Mouse (Mus musculus): ENCODE measurements around the gene Jsrp1. TPM values are rescaled to one million over a fixed set of nuclear protein-coding genes. Genes with fewer than 3 reads are reported as not detected.

The Jsrp1 gene
- not detected for total RNA-seq (2023)

GRCm38 (mm10) chr10:80813366-80813765, at the start of gene Jsrp1:
Gene Jsrp1, minus strand, starts transcription at chr10:80813498.

GRCm38 (mm10) chr10:80854913-80855748, 41.8 kb upstream of the Jsrp1 start, which contains the start of the genes Lsm7 and Sppl2b:
Gene Lsm7, minus strand, starts transcription at chr10:80855209.
Gene Sppl2b, plus strand, starts transcription at chr10:80855275.

GRCm38 (mm10) chr10:80843931-80844547, 30.7 kb upstream of the Jsrp1 start, which contains the start of gene Lingo3:
Gene Lingo3, minus strand, starts transcription at chr10:80844039.

GRCm38 (mm10) chr10:80826151-80827062, 13.1 kb upstream of the Jsrp1 start, which contains the start of gene Oaz1:
Gene Oaz1, plus strand, starts transcription at chr10:80826656.

GRCm38 (mm10) chr10:80804916-80805315, 8.4 kb downstream of the Jsrp1 start, which contains the start of gene Amh:
Gene Amh, plus strand, starts transcription at chr10:80805243.

GRCm38 (mm10) chr10:80798150-80799006, 14.9 kb downstream of the Jsrp1 start, which contains the start of the genes Sf3a2 and Plekhj1:
Gene Sf3a2, plus strand, starts transcription at chr10:80798198.
Gene Plekhj1, minus strand, starts transcription at chr10:80798626.

Other genes with a start within 250 kb of the Jsrp1 start
- 1 to 10 TPM; 8.1 to 9.0 TPM for gene Klf16, start 236.2 kb downstream of the Jsrp1 start, total RNA-seq (2023)
- 10 to 100 TPM; 49.2 to 49.7 TPM for gene Abhd17a, start 223.2 kb downstream of the Jsrp1 start, total RNA-seq (2023)
- gene Scamp4, start 210.6 kb downstream of the Jsrp1 start, total RNA-seq (2023), result 10 to 100 TPM; 10.7 to 11.9 TPM
- gene Adat3, start 210.6 kb downstream of the Jsrp1 start, total RNA-seq (2023), result 1 to 10 TPM; 1.4 to 3.0 TPM
- 1 to 10 TPM in 1 of 2 experiments, under 1 TPM in 1; 0.69 to 1.1 TPM for gene Gm49322, start 207.5 kb downstream of the Jsrp1 start, total RNA-seq (2023)
- 100 to 1,000 TPM; 131 TPM for gene Csnk1g2, start 190.7 kb downstream of the Jsrp1 start, total RNA-seq (2023)
- gene Btbd2, start 156.4 kb downstream of the Jsrp1 start, total RNA-seq (2023), result 10 to 100 TPM; 14.8 to 25.5 TPM
- 100 to 1,000 TPM; 173 to 188 TPM for gene Mknk2, start 135.4 kb downstream of the Jsrp1 start, total RNA-seq (2023)
- 100 to 1,000 TPM; 137 to 153 TPM for gene Mob3a, start 111.5 kb downstream of the Jsrp1 start, total RNA-seq (2023)
- 10 to 100 TPM; 15.2 to 15.8 TPM for gene Izumo4, start 111.3 kb downstream of the Jsrp1 start, total RNA-seq (2023)
- gene Ap3d1, start 71.2 kb downstream of the Jsrp1 start, total RNA-seq (2023), result 100 to 1,000 TPM in 1 of 2 experiments, 10 to 100 TPM in 1; 82.9 to 110 TPM
- 10 to 100 TPM; 25.7 to 29.4 TPM for gene Dot1l, start 58.3 kb downstream of the Jsrp1 start, total RNA-seq (2023)
- 10 to 100 TPM; 46.8 to 52.8 TPM for gene Sf3a2, start 15.3 kb downstream of the Jsrp1 start, total RNA-seq (2023)
- 10 to 100 TPM; 71.4 to 87.6 TPM for gene Plekhj1, start 14.9 kb downstream of the Jsrp1 start, total RNA-seq (2023)
- under 1 TPM; 0.37 to 0.76 TPM for gene Amh, start 8.3 kb downstream of the Jsrp1 start, total RNA-seq (2023)
- 100 to 1,000 TPM; 575 to 577 TPM for gene Oaz1, start 13.2 kb upstream of the Jsrp1 start, total RNA-seq (2023)
- not detected for gene Lingo3, start 30.5 kb upstream of the Jsrp1 start, total RNA-seq (2023)
- gene Lsm7, start 41.7 kb upstream of the Jsrp1 start, total RNA-seq (2023), result 10 to 100 TPM; 16.3 to 17.5 TPM
- 10 to 100 TPM; 23.0 to 25.9 TPM for gene Sppl2b, start 41.8 kb upstream of the Jsrp1 start, total RNA-seq (2023)
- not detected for gene Tmprss9, start 58.4 kb upstream of the Jsrp1 start, total RNA-seq (2023)
- 10 to 100 TPM; 43.0 to 50.4 TPM for gene Timm13, start 87.5 kb upstream of the Jsrp1 start, total RNA-seq (2023)
- 10 to 100 TPM; 20.5 to 24.4 TPM for gene Lmnb2, start 104.7 kb upstream of the Jsrp1 start, total RNA-seq (2023)
- 10 to 100 TPM; 24.5 to 33.7 TPM for gene Gadd45b, start 116.6 kb upstream of the Jsrp1 start, total RNA-seq (2023)
- gene Gng7, start 201.4 kb upstream of the Jsrp1 start, total RNA-seq (2023), result 1 to 10 TPM in 1 of 2 experiments, under 1 TPM in 1; 0.58 to 1.3 TPM
- not detected for gene Diras1, start 212.2 kb upstream of the Jsrp1 start, total RNA-seq (2023)
- gene Slc39a3, start 223.9 kb upstream of the Jsrp1 start, total RNA-seq (2023), result 10 to 100 TPM; 11.6 to 13.3 TPM
- 10 to 100 TPM; 49.0 to 54.7 TPM for gene Sgta, start 246.7 kb upstream of the Jsrp1 start, total RNA-seq (2023)

Data from neutrophil, adult 59 days (primary cell).